Mouse (Mus musculus) forebrain, embryonic 10.5 days (tissue): ENCODE measurements around the gene Daam2. TPM values are rescaled to one million over a fixed set of nuclear protein-coding genes. Genes with fewer than 3 reads are reported as not detected.
A peak's percentile ranks its signal among the peaks of the same experiment; 100 is the strongest.

Experiments
- DNase-seq: peaks from one replicate; pipeline ENCODE4 v3.0.0-alpha.2; 2017; ENCODE audit warnings: low spot score; ENCODE audit errors: extremely low spot score
- H3K27ac ChIP-seq: fragments of 300-500 bp; sonication (generic); 2 replicates; pipeline ENCODE4 v1.5.1; 2016; ENCODE audit warnings: mild to moderate bottlenecking
- H3K27me3 ChIP-seq: fragments of 300-500 bp; sonication (generic); 2 replicates; pipeline ENCODE4 v1.6.1; 2016; ENCODE audit warnings: mild to moderate bottlenecking; ENCODE audit not compliant: poor library complexity, severe bottlenecking
- H3K36me3 ChIP-seq: fragments of 300-500 bp; sonication (generic); replicated peaks from 2 replicates; pipeline ENCODE4 v1.6.1; 2016; ENCODE audit warnings: mild to moderate bottlenecking, moderate library complexity
- H3K4me1 ChIP-seq: fragments of 300-500 bp; sonication (generic); 2 replicates; pipeline ENCODE4 v1.6.1; 2016
- H3K4me3 ChIP-seq: fragments of 300-500 bp; sonication (generic); 2 replicates; pipeline ENCODE4 v1.5.1; 2016; ENCODE audit warnings: mild to moderate bottlenecking, moderate library complexity
- H3K9me3 ChIP-seq: fragments of 300-500 bp; sonication (generic); 2 replicates; pipeline ENCODE4 v1.6.1; 2016; ENCODE audit warnings: mild to moderate bottlenecking, moderate library complexity
- WGBS: fragments of 180-500 bp; shearing (Covaris S2); methylation state at CpG from one replicate; pipeline ENCODE4 v1.1.7; 2016; 5-methylcytosine and 5-hydroxymethylcytosine counted together
- polyA plus RNA-seq: library from polyadenylated mRNA; unstranded; fragments of >200 nt; fragmentation: Nextera tagmentation; extraction: Ambion mirVana; gene quantifications from 2 replicates; pipeline ENCODE4 v1.2.1, GENCODE M21; 2016

Daam2 gene
- polyA plus RNA-seq = 1.5 and 1.7 TPM in 2 replicates

DNA sequence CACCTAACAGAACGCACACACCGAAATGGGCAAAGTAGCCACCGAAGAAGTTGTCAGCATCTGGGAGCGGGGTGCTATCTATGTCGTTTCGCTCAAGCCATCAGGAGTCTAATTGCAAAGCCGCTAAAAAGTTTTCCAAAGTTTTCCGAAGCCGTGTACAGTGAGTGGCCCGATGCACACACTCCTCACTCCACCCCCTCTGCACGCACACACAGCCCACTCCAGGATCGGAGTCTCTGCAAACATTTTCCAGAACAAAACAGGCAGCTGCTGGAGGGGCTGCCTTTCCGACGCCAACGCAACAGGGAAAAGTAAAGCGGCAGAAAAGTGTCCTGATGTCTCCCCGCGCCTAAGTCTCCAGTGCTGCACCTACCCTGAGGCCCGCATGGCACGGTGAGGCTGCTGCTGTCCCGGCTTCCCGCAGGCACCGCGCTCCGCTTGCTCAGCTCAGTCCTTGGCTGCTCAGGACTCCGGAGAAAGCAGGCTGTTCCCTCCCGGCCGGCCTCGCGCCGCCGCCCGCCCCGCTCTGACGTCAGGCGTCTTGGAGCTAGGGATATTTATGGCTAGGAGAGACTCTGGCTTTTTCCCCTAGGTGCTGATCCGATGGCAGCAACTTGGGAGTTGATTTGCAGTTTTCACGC, at the start of gene Daam2:
Gene Daam2, minus strand, starts transcription at position 514 of the 641 bp plus-strand sequence.
- DNase-seq = peak; percentile 65
- Histone ChIP-seq H3K36me3 (no peaks in the 10 kb centered on the region), H3K4me3 (peak within 1 kb of the TSS; percentile 57), H3K4me1 (peaks cover 31% of the 10 kb centered on the region), H3K27ac (peak within 1 kb of the TSS; percentile 84), H3K27me3 (peaks cover 55% of the 10 kb centered on the region), H3K9me3 (no peaks in the 10 kb centered on the region)
- 5% methylated on average over 38 of the region's 38 CpGs for WGBS

DNA sequence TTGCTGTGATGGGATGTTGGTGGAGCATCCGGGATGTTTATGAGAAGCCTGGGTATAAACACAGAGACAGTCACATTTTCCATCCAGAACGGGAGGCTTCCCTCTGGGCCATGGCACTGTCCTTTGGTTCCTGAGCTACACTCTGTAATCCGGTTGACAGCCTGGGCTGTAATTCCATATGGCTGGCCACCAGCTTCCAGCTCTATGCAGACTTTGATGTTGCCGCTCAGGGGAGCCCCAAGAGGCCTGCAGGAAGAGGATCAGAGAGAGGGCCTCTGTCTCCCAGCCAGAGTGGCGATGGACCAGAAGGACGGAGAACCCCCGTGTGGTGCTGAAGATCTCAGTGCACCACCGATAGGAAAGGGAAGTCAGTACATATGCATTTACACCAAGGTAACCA, 46.2 kb upstream of the Daam2 start:
- H3K27me3 ChIP-seq = peaks cover 7% of the 10 kb centered on the region; the same call in 1 of the 2 replicates
- no peak overlapping the region for H3K27ac ChIP-seq
- H3K4me3 ChIP-seq = no peak overlapping the region
- 76% methylated on average over 8 of the region's 8 CpGs for WGBS
- no peak for DNase-seq
- H3K9me3 ChIP-seq = no peaks in the 10 kb centered on the region
- H3K4me1 ChIP-seq = peaks cover 22% of the 10 kb centered on the region
- no peaks in the 10 kb centered on the region for H3K36me3 ChIP-seq

DNA sequence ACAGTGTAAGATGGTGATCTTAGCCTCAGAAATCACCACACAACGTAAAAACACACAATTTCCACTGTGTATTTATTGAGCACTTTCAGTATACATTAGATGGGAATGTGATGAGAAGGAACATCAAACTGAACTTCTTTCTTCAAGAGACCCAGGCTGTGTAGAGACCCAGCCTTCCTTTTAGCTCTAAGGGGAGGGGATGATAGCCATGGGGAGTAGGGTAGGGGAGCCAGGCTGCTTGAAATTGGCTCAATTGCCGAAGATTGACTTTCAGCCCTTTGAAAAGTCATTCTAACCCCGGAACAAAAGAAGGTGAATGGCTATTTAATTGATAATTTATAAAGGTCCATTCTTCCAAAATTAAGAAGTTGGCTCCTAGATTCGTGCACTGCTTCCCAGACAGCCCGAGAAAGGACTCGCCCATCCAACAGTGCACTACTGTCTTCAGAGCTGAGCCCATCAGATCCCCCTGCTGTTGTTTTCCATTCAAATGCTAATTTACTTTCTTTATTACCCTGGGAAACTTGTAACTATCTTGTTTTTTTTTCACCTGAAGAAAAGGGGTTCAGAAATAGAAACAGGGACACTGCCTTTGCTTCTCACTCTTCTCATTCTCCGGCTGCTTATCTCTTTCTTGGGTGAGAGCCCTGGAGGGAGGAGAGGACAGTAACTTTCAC, 43.3 kb upstream of the Daam2 start:
- Histone ChIP-seq H3K4me1 (peaks cover 14% of the 10 kb centered on the region), H3K27me3 (peaks cover 7% of the 10 kb centered on the region; the same call in 1 of the 2 replicates), H3K36me3 (no peaks in the 10 kb centered on the region), H3K27ac (no peak overlapping the region), H3K4me3 (no peak overlapping the region), H3K9me3 (no peaks in the 10 kb centered on the region)
- WGBS = 26% methylated on average over 7 of the region's 7 CpGs
- no peak for DNase-seq

DNA sequence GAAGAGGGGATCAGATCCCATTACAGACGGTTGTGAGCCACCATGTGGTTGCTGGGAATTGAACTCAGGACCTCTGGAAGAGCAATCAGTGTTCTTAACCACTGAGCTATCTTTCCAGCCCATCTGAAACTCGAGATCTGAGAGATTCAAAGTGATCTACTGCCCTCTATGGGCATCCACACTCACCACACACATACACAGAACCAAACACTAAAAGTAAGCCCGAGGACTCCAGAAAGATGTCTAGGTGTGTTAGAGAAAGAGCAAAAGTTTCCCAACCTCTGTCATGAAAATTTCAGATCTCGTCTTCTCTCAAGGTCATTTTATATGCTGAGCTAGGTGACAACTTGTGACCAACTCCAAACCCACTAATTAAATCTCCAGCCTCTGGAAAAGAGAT, 41.3 kb upstream of the Daam2 start:
- peaks cover 7% of the 10 kb centered on the region; the same call in 1 of the 2 replicates for H3K27me3 ChIP-seq
- H3K4me3 ChIP-seq = no peak overlapping the region
- DNase-seq = no peak
- no peaks in the 10 kb centered on the region; the same call in 1 of the 2 replicates for H3K9me3 ChIP-seq
- H3K4me1 ChIP-seq = peaks cover 14% of the 10 kb centered on the region
- no peak overlapping the region for H3K27ac ChIP-seq
- H3K36me3 ChIP-seq = no peaks in the 10 kb centered on the region
- 81% methylated on average over 4 of the region's 4 CpGs for WGBS

DNA sequence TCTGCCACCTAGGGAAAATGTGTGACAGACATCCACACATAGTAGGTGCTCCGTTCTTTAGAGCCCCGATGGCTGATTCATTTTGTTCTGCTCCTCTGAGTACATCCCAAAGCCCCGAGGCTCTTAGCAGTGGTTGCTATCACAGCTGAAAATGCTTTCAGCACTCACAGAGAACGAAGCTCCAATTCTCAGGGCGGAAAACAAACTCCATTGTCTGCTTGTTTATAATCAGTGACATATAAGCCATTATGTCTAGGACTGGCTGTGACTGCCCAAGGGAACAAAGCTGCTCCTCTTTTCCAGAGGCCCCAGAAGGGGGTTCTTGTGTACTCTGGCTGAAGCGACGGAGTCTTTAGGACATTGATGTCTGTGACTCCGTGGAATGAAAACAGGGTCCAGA, 25.9 kb upstream of the Daam2 start:
- Histone ChIP-seq H3K27me3 (no peaks in the 10 kb centered on the region), H3K36me3 (no peaks in the 10 kb centered on the region), H3K27ac (no peak overlapping the region), H3K4me3 (no peak overlapping the region), H3K4me1 (peaks cover 10% of the 10 kb centered on the region), H3K9me3 (no peaks in the 10 kb centered on the region)
- no peak for DNase-seq
- WGBS = 55% methylated on average over 8 of the region's 8 CpGs

DNA sequence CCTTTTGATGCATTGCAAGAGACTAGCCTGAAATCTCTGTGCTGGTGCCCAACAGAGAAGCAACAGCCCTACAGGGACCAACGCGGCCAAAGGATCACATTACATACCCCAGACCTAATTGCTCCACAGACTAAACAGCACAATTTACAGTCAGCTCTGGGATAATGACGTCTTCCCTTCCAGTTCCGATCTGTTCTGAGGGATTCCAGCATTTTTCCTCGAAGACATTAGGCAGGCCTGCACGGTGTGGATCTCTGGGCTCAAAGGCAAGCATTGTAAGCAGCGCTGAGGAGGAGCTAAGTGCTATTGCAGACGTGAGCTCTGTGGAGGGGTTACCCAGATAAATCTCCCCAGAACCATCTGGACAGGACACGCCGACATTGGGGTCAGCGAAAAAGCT, 18.3 kb upstream of the Daam2 start:
- H3K9me3 ChIP-seq = no peaks in the 10 kb centered on the region
- H3K27ac ChIP-seq = no peak overlapping the region
- H3K36me3 ChIP-seq = no peaks in the 10 kb centered on the region
- 80% methylated on average over 11 of the region's 11 CpGs for WGBS
- H3K4me3 ChIP-seq = no peak overlapping the region
- H3K27me3 ChIP-seq = no peaks in the 10 kb centered on the region
- no peaks in the 10 kb centered on the region for H3K4me1 ChIP-seq
- DNase-seq = no peak

DNA sequence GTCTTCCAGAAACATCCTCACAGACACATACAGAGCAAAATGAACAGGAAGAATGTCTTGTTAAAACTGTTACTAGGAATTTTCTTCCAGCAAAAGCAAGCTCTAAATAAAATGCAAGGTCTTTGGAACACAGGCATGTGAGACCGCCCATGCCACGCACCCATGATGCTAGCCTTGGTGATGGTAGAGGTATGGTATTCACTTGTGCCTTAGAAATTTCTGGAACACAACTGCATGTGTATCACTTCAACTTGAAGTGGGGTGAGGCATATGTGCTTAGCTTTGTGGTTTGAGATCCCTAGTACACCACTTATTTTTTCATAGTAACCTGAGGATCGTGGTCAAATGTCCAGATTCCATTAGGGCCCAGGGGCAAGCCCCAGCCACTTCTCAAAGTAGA, 13.2 kb upstream of the Daam2 start:
- H3K27me3 ChIP-seq = no peaks in the 10 kb centered on the region
- WGBS = 94% methylated on average over 3 of the region's 3 CpGs
- H3K27ac ChIP-seq = no peak overlapping the region
- H3K4me1 ChIP-seq = no peaks in the 10 kb centered on the region
- no peaks in the 10 kb centered on the region; the same call in 1 of the 2 replicates for H3K9me3 ChIP-seq
- H3K36me3 ChIP-seq = no peaks in the 10 kb centered on the region
- DNase-seq = no peak
- no peak overlapping the region for H3K4me3 ChIP-seq

DNA sequence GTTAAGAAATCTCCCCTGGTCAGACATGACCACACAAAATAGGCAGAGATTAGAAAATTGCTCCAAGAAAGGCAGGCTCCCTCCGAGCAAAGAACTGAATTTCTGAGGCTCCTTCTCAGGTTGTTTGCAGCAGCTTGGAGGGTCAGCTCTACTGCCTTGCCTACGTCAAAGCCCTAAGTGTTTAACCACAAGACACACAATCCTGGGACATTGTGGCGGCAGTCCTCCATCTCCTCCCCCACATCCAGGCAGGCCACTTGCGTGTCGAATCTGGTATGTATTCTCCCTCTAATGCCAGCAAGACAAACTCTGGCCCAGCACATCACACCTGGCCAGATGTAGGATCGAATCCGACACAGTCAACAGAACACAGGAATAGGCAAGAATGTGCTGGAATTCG, 4.6 kb upstream of the Daam2 start:
- H3K27ac ChIP-seq = no peak overlapping the region
- H3K36me3 ChIP-seq = no peaks in the 10 kb centered on the region
- H3K4me3 ChIP-seq = no peak overlapping the region
- peaks cover 11% of the 10 kb centered on the region for H3K4me1 ChIP-seq
- H3K27me3 ChIP-seq = peaks cover 31% of the 10 kb centered on the region
- no peaks in the 10 kb centered on the region for H3K9me3 ChIP-seq
- DNase-seq = no peak
- 81% methylated on average over 8 of the region's 8 CpGs for WGBS

DNA sequence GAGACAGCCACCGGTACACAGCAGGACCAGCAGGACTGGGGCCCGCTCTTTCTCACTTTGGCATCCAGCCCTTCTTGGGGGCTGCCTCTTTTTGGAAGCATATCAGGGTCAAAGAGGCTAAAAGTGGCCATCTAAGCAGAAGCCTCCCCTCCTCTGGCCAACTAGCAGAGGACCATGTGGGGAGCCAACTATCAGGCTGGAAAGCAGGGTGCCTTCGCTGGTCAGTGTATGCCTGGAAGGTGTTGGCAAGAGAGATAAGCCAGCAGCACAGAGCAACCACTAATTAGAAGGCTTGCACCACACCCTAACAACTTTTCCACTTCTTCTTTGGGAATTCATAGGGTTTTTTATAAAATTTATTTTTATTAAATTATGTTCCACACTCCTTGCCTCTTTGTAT, 346 bp upstream of the Daam2 start:
- Histone ChIP-seq H3K4me3 (peak overlapping the region; percentile 57), H3K4me1 (peaks cover 31% of the 10 kb centered on the region), H3K36me3 (no peaks in the 10 kb centered on the region), H3K9me3 (no peaks in the 10 kb centered on the region), H3K27me3 (peaks cover 55% of the 10 kb centered on the region), H3K27ac (peak overlapping the region; percentile 84)
- DNase-seq = no peak
- 34% methylated on average over 3 of the region's 3 CpGs for WGBS

DNA sequence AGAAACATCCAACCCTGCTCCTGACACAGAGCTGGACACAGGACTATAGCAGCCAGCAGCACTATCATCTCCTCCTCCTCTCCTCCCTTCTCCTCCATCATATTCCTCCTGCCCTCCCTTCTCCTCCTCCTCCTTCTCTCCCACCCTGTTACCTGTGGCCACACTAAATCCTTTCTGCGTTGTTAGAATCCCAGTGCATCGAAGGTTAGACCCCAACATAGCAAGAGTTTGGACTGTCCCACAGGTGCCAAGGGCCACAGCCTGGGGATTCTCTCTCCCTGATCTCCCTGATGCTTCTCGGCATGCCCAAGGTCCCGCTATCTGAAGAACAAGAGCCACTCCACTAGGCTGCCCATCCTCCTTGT, 745 bp downstream of the Daam2 start:
- no peaks in the 10 kb centered on the region for H3K36me3 ChIP-seq
- WGBS = 46% methylated on average over 4 of the region's 4 CpGs
- H3K9me3 ChIP-seq = no peaks in the 10 kb centered on the region
- DNase-seq = no peak
- peaks cover 31% of the 10 kb centered on the region for H3K4me1 ChIP-seq
- peak overlapping the region; percentile 57 for H3K4me3 ChIP-seq
- peaks cover 55% of the 10 kb centered on the region for H3K27me3 ChIP-seq
- peak overlapping the region; percentile 84 for H3K27ac ChIP-seq

DNA sequence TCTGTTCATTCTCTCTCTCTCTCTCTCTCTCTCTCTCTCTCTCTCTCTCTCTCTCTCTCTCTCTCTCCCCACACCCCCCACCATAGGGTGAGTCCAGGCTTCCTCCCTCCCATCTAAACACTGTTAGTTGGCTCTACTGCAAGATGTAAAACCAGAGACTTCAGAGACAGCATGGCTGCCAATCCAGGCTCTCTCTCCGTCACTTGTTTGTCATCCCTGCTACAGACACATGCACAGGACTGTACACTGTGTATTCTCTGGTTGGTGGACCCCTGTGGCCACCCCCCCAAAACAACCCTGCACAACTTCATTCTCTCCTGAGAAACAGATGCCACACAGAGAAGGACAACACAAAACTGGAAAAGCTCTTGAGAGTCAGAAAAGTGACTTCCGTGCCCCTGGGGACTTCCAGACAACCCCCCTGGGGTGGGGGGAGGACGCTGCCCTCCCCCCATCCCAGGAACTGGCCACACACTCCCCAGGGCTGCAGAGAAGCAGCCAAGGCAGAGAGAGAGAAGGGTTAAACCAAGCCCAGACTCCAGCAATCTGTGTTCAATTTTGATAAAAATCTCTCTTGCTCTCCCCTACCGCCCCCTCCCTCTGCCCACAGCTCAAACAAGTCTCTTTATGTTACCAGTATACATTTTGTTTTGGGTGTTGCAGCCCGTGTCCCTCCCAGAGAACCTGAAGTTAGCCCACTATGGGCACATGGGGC, 1.3 kb downstream of the Daam2 start:
- H3K27me3 ChIP-seq = peaks cover 55% of the 10 kb centered on the region
- no peaks in the 10 kb centered on the region for H3K36me3 ChIP-seq
- DNase-seq = no peak
- 45% methylated on average over 5 of the region's 5 CpGs for WGBS
- peak overlapping the region; percentile 57 for H3K4me3 ChIP-seq
- peaks cover 31% of the 10 kb centered on the region for H3K4me1 ChIP-seq
- H3K9me3 ChIP-seq = no peaks in the 10 kb centered on the region
- H3K27ac ChIP-seq = peak overlapping the region; percentile 84

DNA sequence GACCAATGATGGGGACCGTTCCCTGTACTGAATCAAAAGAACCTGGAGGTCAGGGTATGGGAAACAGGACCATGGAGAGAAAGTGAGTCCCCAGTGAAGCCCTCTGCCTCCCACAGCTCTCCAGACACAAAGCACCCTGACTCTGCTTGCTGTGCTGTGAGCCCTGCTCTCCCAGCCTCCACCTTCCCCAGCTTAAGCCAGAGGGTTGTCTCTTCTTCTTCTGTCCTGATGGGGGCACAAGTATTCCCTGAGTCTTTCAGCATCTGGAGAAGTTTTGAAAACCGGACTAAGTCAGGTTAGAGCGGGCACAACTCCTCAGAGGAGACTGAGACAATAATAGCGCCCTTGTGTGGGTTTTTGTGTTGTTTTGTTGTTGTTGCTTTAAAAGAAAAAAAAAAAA, 2.2 kb downstream of the Daam2 start:
- no peaks in the 10 kb centered on the region for H3K36me3 ChIP-seq
- no peak overlapping the region for H3K27ac ChIP-seq
- no peak for DNase-seq
- H3K4me1 ChIP-seq = peaks cover 31% of the 10 kb centered on the region
- WGBS = 71% methylated on average over 4 of the region's 4 CpGs
- no peaks in the 10 kb centered on the region for H3K9me3 ChIP-seq
- no peak overlapping the region for H3K4me3 ChIP-seq
- peaks cover 51% of the 10 kb centered on the region for H3K27me3 ChIP-seq

DNA sequence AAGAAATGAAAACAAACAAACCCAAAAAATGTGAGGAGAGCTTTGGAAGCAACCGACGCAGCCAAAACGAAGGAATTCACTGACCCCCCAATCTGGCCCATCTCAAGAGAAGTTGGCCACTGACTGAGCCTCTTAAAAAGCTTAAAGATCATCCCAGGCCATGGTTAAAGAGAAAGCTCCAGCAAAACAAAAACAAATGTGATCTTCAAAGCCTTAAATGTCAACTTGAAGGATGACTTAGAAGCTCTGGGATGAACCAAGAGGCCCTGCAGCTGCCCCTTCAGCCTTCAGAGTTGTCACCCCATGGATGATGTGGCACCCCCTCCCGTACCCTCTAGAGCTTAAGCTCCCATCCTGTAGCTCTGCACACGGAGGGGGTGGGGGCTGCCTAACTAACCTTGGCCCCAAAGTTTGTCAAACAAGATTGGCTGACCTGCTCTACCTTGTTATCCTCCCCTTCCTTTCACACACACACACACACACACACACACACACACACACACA, 4.3 kb downstream of the Daam2 start:
- DNase-seq = no peak
- H3K27me3 ChIP-seq = peaks cover 32% of the 10 kb centered on the region
- peaks cover 31% of the 10 kb centered on the region for H3K4me1 ChIP-seq
- H3K27ac ChIP-seq = no peak overlapping the region
- H3K4me3 ChIP-seq = no peak overlapping the region
- no peaks in the 10 kb centered on the region for H3K36me3 ChIP-seq
- 69% methylated on average over 5 of the region's 5 CpGs for WGBS
- H3K9me3 ChIP-seq = no peaks in the 10 kb centered on the region
